Mouse (Mus musculus): Measurements from ENCODE around the gene Gm49378. TPM values are rescaled to one million over a fixed set of nuclear protein-coding genes. Genes with fewer than 3 reads are reported as not detected.

Gene Gm49378
- polyA plus RNA-seq (2014; fragmentation: Nextera tagmentation; extraction: Ambion mirVana): 1.5 and 2.8 TPM in 2 replicates

DNA sequence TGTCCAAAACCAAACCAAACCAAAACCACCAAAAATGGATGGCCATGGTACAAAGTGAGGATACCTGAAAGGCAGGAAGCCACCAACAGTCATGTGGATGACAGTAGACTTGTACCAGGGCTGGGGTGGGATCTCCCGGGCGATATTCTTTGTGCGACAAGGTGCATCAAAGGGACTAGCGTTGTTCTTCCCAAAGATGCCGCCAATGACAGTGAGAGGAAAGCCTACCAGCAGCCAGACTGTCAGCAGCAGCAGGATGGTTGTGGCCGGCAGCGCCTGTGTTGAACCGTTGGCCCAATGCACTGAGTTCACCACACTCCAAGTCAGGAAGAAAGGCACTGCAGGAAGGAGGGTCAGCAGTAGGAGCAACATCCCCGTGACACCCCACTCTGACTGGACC is at the start of gene Gm49378:
TSS of gene Gm49378 (minus strand) at position 101 of the 400 bp plus-strand sequence.
- H3K27me3 ChIP-seq (ENCODE audit: control insufficient read depth, insufficient read depth, low read length): no peaks in the 10 kb centered on the region
- no peak within 1 kb of the TSS for H3K4me3 ChIP-seq (replicated peaks; ENCODE audit: low read length)
- DNase-seq (ENCODE audit: low spot score) (no peak), ATAC-seq (ENCODE audit: low FRiP score) (no peak)
- H3K9ac ChIP-seq: no peak within 1 kb of the TSS
- H3K9me3 ChIP-seq (ENCODE audit: control insufficient read depth, low read length): no peaks in the 10 kb centered on the region
- H3K27ac ChIP-seq: no peak within 1 kb of the TSS
- H3K4me2 ChIP-seq (replicated peaks): no peak within 1 kb of the TSS
- 96% methylated on average over 9 of the region's 9 CpGs for WGBS
- peaks cover 59% of the 10 kb centered on the region for H3K36me3 ChIP-seq (replicated peaks; ENCODE audit: control insufficient read depth, insufficient read depth)
- H3K4me1 ChIP-seq (replicated peaks; ENCODE audit: control insufficient read depth, insufficient read depth, low read length): peaks cover 24% of the 10 kb centered on the region

DNA sequence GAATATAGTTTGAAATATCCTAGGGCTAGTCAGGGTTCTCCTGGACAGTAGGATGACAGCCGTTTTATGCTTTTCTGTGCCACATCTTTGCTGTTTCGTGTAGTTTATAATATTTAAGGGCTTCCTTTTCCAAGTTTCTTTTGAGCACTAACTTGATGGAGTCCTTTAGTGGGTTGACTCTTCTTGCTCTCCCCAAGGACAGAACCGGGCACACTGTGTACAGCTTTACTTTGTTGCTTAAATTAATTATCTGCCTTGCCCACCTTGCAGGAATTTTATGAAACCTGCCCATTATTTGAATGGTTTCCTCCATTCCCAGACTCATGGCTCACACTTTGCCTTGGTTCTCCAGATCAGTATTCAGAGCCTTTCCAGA is 44.4 kb upstream of the Gm49378 start:
- Histone ChIP-seq H3K9me3 (ENCODE audit: control insufficient read depth, low read length) (no peaks in the 10 kb centered on the region), H3K27me3 (ENCODE audit: control insufficient read depth, insufficient read depth, low read length) (no peaks in the 10 kb centered on the region), H3K27ac (peak overlapping the region; percentile 68), H3K4me2 (replicated peaks) (peak overlapping the region; percentile 92), H3K36me3 (replicated peaks; ENCODE audit: control insufficient read depth, insufficient read depth) (peaks cover 31% of the 10 kb centered on the region), H3K4me3 (replicated peaks; ENCODE audit: low read length) (peak overlapping the region; percentile 72), H3K9ac (peak overlapping the region; percentile 46), H3K4me1 (replicated peaks; ENCODE audit: control insufficient read depth, insufficient read depth, low read length) (peaks cover 7% of the 10 kb centered on the region)
- no peak for DNase-seq (ENCODE audit: low spot score)
- peak; percentile 52; the same call in 1 of the 2 replicates for ATAC-seq (ENCODE audit: low FRiP score)
- WGBS: 17% methylated on average over 3 of the region's 3 CpGs

DNA sequence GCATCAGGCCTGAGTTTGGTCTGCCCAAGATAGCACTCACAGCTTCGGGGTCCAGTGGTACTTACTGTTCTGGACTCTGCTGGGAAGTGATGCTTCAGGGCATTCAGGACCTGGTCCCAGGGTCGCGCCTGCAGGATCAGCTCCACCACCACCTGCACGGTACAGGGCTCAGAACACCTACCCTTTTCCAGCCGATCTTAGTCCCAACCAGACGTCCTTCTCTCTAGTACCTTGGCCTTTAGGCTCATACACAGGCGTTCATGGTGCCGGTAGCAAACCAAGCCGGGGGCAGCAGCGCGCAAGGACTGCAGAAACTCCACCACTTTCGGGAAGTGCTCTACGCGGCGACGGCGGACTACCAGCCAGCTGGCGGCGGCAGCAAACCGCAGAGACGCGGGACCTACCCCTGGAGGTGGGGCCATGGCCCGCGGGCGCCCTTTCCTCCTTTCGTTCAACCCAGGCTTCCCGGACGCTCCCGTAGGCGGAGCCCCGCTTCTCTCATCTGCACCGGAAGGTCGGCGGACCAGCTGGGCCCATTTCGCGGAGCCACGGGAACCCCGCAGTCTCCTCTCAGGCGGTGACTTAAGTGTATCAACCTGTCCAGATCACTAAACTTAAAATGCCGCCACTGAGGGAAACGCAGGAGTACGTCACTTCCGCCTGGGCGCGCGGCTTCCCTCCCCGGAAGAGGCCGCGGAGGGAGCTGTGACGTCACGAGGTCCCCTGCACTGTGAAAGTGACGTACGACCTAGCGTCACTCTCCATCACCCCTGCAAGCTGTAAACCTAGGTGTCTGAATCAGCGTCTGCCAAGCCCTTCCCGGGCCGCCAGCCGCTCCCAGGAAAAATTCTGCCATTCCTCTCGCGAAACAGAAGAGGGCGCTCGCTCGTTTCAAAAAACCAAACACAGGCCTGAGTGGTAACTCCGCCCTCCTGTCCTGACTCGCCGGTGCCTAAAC is 43.7 kb upstream of the Gm49378 start, which contains the start of gene Tinf2:
TSS of gene Tinf2 (minus strand) at position 661 of the 958 bp plus-strand sequence.
- no peaks in the 10 kb centered on the region for H3K27me3 ChIP-seq (ENCODE audit: control insufficient read depth, insufficient read depth, low read length)
- H3K4me1 ChIP-seq (replicated peaks; ENCODE audit: control insufficient read depth, insufficient read depth, low read length): peaks cover 7% of the 10 kb centered on the region
- ATAC-seq (ENCODE audit: low FRiP score) (peak; percentile 99), DNase-seq (ENCODE audit: low spot score) (peak; percentile 99)
- peaks cover 38% of the 10 kb centered on the region for H3K36me3 ChIP-seq (replicated peaks; ENCODE audit: control insufficient read depth, insufficient read depth)
- under 1% methylated on average over 66 of the region's 66 CpGs for WGBS
- no peaks in the 10 kb centered on the region for H3K9me3 ChIP-seq (ENCODE audit: control insufficient read depth, low read length)
- H3K4me2 ChIP-seq (replicated peaks): peak within 1 kb of the TSS; percentile 92
- peak within 1 kb of the TSS; percentile 72 for H3K4me3 ChIP-seq (replicated peaks; ENCODE audit: low read length)
- H3K9ac ChIP-seq: peak within 1 kb of the TSS; percentile 71
- peak within 1 kb of the TSS; percentile 78 for H3K27ac ChIP-seq

DNA sequence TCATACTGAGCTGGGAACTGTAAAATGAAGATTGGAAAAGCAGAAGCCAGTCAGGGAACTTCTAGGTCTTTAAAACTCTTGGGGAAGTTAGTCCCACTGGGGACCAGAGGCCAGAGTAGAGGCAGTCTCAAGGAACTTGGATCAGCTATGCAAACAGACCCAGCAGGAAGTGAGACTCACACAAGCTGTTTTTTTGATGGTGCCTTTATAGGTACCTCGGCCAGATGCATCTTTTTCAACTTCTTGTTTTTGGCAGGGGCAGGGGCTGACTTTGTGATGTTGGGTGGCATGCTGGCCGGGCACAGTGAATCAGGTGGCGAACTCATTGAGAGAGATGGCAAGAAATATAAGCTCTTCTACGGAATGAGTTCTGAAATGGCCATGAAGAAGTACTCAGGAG is 39.9 kb upstream of the Gm49378 start:
- WGBS: 84% methylated on average over 4 of the region's 4 CpGs
- Histone ChIP-seq H3K4me3 (replicated peaks; ENCODE audit: low read length) (no peak overlapping the region), H3K9ac (no peak overlapping the region), H3K9me3 (ENCODE audit: control insufficient read depth, low read length) (no peaks in the 10 kb centered on the region), H3K27me3 (ENCODE audit: control insufficient read depth, insufficient read depth, low read length) (no peaks in the 10 kb centered on the region), H3K36me3 (replicated peaks; ENCODE audit: control insufficient read depth, insufficient read depth) (peaks cover 53% of the 10 kb centered on the region), H3K27ac (no peak overlapping the region), H3K4me1 (replicated peaks; ENCODE audit: control insufficient read depth, insufficient read depth, low read length) (peaks cover 12% of the 10 kb centered on the region), H3K4me2 (replicated peaks) (no peak overlapping the region)
- ATAC-seq (ENCODE audit: low FRiP score) (no peak), DNase-seq (ENCODE audit: low spot score) (no peak)

DNA sequence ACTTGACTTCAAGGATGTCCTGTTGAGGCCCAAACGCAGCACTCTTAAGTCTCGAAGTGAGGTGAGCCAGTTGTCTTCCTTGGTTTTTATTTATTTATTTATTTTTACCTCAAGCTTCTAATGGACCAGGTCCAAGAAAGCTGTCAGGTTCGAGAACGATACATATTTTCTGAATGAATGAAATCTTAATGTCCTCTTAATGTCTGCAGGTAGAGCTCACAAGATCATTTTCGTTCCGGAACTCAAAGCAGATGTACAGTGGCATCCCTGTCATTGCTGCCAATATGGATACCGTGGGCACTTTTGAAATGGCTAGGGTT is 35.0 kb upstream of the Gm49378 start:
- H3K9me3 ChIP-seq (ENCODE audit: control insufficient read depth, low read length): no peaks in the 10 kb centered on the region
- no peak for DNase-seq (ENCODE audit: low spot score)
- peaks cover 36% of the 10 kb centered on the region for H3K36me3 ChIP-seq (replicated peaks; ENCODE audit: control insufficient read depth, insufficient read depth)
- H3K4me3 ChIP-seq (replicated peaks; ENCODE audit: low read length): peak overlapping the region; percentile 78
- no peaks in the 10 kb centered on the region for H3K27me3 ChIP-seq (ENCODE audit: control insufficient read depth, insufficient read depth, low read length)
- H3K27ac ChIP-seq: 0 out of 2 replicates have a peak overlapping the region, but pooled peaks have one; percentile 92
- H3K4me1 ChIP-seq (replicated peaks; ENCODE audit: control insufficient read depth, insufficient read depth, low read length): peaks cover 20% of the 10 kb centered on the region
- peak overlapping the region; percentile 75 for H3K9ac ChIP-seq
- H3K4me2 ChIP-seq (replicated peaks): peak overlapping the region; percentile 71
- ATAC-seq (ENCODE audit: low FRiP score): no peak
- 86% methylated on average over 7 of the region's 7 CpGs for WGBS

DNA sequence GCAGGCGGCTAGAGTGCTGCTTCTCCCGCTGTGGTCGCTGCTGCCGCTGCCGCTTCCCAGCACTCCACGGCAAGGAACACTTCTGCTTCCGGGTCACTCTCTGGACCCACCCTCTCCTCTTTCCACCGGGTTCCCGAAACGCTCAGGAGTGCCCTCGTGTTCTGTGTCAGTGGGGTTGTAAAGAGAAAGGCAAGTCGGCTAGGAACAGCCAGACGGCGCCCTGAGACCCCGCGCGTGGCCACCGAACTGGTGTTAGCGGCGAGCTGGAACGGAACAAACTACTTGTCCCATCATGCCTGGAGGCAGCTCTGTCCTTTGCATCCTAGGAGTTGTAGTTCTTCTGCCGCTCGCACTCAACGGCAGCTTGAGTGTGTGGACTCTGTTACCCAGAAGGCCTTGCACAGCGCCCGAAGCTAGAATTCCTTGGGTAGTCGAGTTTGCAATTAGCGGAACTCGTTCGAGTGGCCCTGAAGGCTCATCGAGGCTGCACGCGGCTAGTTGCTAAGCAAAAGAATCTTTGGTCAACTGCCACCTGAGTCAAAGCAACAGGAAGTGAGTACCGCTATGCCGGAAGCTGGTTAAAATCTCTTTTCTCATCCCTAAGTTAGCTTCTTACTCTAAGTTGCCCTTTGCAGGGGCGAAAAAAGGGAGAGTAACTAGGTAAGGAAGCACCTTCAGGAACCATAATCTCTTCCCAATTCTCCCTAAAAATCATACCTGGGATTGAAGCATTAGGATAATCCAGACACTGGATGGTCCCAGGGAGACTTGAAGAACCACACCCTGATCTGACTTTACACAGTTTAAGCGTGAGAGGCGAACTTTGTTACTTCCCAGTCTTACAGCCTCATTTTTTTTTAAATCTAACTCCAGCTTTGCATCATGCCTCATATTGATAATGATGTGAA is 34.4 kb upstream of the Gm49378 start, which contains the start of the genes Gmpr2 and Nedd8:
TSS of gene Gmpr2 (plus strand) at position 109 of the 908 bp plus-strand sequence.
TSS of gene Nedd8 (minus strand) at position 292 of the 908 bp plus-strand sequence.
- Histone ChIP-seq H3K9me3 (ENCODE audit: control insufficient read depth, low read length) (no peaks in the 10 kb centered on the region), H3K9ac (peak within 1 kb of the TSS; percentile 75), H3K27me3 (ENCODE audit: control insufficient read depth, insufficient read depth, low read length) (no peaks in the 10 kb centered on the region), H3K36me3 (replicated peaks; ENCODE audit: control insufficient read depth, insufficient read depth) (peaks cover 30% of the 10 kb centered on the region), H3K4me1 (replicated peaks; ENCODE audit: control insufficient read depth, insufficient read depth, low read length) (peaks cover 20% of the 10 kb centered on the region), H3K27ac (peak within 1 kb of the TSS; percentile 92), H3K4me3 (replicated peaks; ENCODE audit: low read length) (peak within 1 kb of the TSS; percentile 78), H3K4me2 (replicated peaks) (peak within 1 kb of the TSS; percentile 71)
- DNase-seq (ENCODE audit: low spot score) (peak; percentile 91), ATAC-seq (ENCODE audit: low FRiP score) (peak; percentile 98)
- WGBS: 2% methylated on average over 38 of the region's 38 CpGs

DNA sequence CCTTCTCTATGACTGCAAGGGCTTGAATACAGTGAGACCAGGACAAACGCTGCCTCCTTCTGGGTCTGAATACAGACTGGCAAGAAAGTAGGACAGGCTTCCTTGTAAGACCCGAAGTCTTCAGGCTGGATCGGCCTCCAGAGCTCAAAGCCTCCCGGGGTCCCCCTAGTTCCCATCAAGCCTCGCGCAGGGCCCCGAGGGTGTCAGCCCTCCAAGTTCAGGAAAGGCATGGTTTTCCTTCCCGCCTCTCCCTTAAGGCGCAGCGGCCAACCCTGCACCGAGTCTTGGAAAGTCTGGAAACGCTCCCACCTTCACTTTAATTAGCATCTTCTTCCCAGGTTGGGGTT is 33.8 kb upstream of the Gm49378 start:
- no peaks in the 10 kb centered on the region for H3K9me3 ChIP-seq (ENCODE audit: control insufficient read depth, low read length)
- peak overlapping the region; percentile 78 for H3K4me3 ChIP-seq (replicated peaks; ENCODE audit: low read length)
- peak overlapping the region; percentile 71 for H3K4me2 ChIP-seq (replicated peaks)
- H3K27me3 ChIP-seq (ENCODE audit: control insufficient read depth, insufficient read depth, low read length): no peaks in the 10 kb centered on the region
- ATAC-seq (ENCODE audit: low FRiP score) (peak; percentile 65), DNase-seq (ENCODE audit: low spot score) (no peak)
- H3K36me3 ChIP-seq (replicated peaks; ENCODE audit: control insufficient read depth, insufficient read depth): peaks cover 27% of the 10 kb centered on the region
- peak overlapping the region; percentile 92 for H3K27ac ChIP-seq
- peak overlapping the region; percentile 75 for H3K9ac ChIP-seq
- H3K4me1 ChIP-seq (replicated peaks; ENCODE audit: control insufficient read depth, insufficient read depth, low read length): peaks cover 20% of the 10 kb centered on the region
- under 1% methylated on average over 12 of the region's 12 CpGs for WGBS

DNA sequence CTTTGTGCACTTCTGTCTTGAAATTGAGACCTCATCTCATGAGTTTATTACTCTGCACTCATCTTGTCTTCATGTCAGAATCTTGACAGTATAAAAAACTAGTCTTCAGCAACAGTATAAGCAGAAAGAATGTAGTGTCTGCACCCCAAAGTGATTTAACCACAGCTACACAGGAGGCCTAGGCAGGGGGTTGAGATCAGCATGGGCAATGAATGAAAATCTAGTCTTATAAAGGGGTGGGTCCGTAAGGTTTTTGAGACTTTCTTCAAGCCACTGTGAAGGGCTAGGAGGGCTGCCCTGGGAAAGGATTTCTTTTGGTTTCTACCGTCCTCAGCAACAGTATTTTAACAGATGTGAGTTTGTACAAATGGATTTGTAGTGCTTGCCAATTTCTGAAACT is 22.9 kb upstream of the Gm49378 start:
- ATAC-seq (ENCODE audit: low FRiP score) (no peak), DNase-seq (ENCODE audit: low spot score) (no peak)
- H3K27me3 ChIP-seq (ENCODE audit: control insufficient read depth, insufficient read depth, low read length): no peaks in the 10 kb centered on the region
- H3K4me1 ChIP-seq (replicated peaks; ENCODE audit: control insufficient read depth, insufficient read depth, low read length): peaks cover 12% of the 10 kb centered on the region; the same call in 1 of the 2 replicates
- WGBS: 50% methylated on average over 2 of the region's 2 CpGs
- H3K36me3 ChIP-seq (replicated peaks; ENCODE audit: control insufficient read depth, insufficient read depth): peaks cover 48% of the 10 kb centered on the region
- peak overlapping the region; percentile 73 for H3K4me3 ChIP-seq (replicated peaks; ENCODE audit: low read length)
- H3K27ac ChIP-seq: 0 out of 2 replicates have a peak overlapping the region, but pooled peaks have one; percentile 88
- no peaks in the 10 kb centered on the region for H3K9me3 ChIP-seq (ENCODE audit: control insufficient read depth, low read length)
- peak overlapping the region; percentile 65 for H3K4me2 ChIP-seq (replicated peaks)
- no peak overlapping the region for H3K9ac ChIP-seq

Measured in hindbrain, embryonic 14.5 days (tissue).